Mouse (Mus musculus) layer of hippocampus, adult 9-11 months (tissue): ENCODE measurements around the gene E030018B13Rik.

Source experiments
- DNase-seq: peaks from one replicate; pipeline ENCODE4 v3.0.0; 2022

Gene E030018B13Rik

GRCm38 (mm10) chr7:63898201-63898600 lies 18.5 kb upstream of the E030018B13Rik start:
- no peak for DNase-seq

GRCm38 (mm10) chr7:63899925-63900324 lies 16.7 kb upstream of the E030018B13Rik start:
- DNase-seq: no peak

GRCm38 (mm10) chr7:63900411-63900810 lies 16.2 kb upstream of the E030018B13Rik start:
- no peak for DNase-seq

- peak; percentile 71 for DNase-seq
These were observed 15.3 kb upstream of the E030018B13Rik start for GRCm38 (mm10) chr7:63901346-63901745.

GRCm38 (mm10) chr7:63901942-63902341 lies 14.7 kb upstream of the E030018B13Rik start:
- DNase-seq: no peak

- DNase-seq: no peak
These were observed 13.9 kb upstream of the E030018B13Rik start for GRCm38 (mm10) chr7:63902604-63903210.

GRCm38 (mm10) chr7:63903635-63904380 lies 12.8 kb upstream of the E030018B13Rik start:
- DNase-seq: no peak

- DNase-seq: no peak
These were observed 11.5 kb upstream of the E030018B13Rik start for GRCm38 (mm10) chr7:63905190-63905589.

GRCm38 (mm10) chr7:63905642-63906041 lies 11.0 kb upstream of the E030018B13Rik start:
- DNase-seq: no peak

GRCm38 (mm10) chr7:63907778-63908495 lies 8.7 kb upstream of the E030018B13Rik start:
- no peak for DNase-seq

GRCm38 (mm10) chr7:63908496-63909285 lies 8.0 kb upstream of the E030018B13Rik start:
- DNase-seq: no peak

- no peak for DNase-seq
These were observed 6.4 kb upstream of the E030018B13Rik start for GRCm38 (mm10) chr7:63910225-63910624.

- DNase-seq: no peak
These were observed 5.7 kb upstream of the E030018B13Rik start for GRCm38 (mm10) chr7:63910912-63911311.

GRCm38 (mm10) chr7:63911383-63912233 lies 5.0 kb upstream of the E030018B13Rik start:
- DNase-seq: peak; percentile 72

GRCm38 (mm10) chr7:63912234-63912810 lies 4.3 kb upstream of the E030018B13Rik start:
- no peak for DNase-seq

GRCm38 (mm10) chr7:63912924-63913723 lies 3.5 kb upstream of the E030018B13Rik start:
- no peak for DNase-seq

GRCm38 (mm10) chr7:63913724-63914692 lies 2.6 kb upstream of the E030018B13Rik start:
- no peak for DNase-seq

GRCm38 (mm10) chr7:63914891-63915290 lies 1.8 kb upstream of the E030018B13Rik start:
- no peak for DNase-seq

- peak; percentile 90 for DNase-seq
These were observed 1.0 kb downstream of the E030018B13Rik start for GRCm38 (mm10) chr7:63917693-63918092.
